8 mouse cellular contexts compared by ENCODE assay signal in genomic region chr8:94696566-94696965, GRCm38 (mm10). TPM values are rescaled to one million over a fixed set of nuclear protein-coding genes. Genes with fewer than 3 reads are reported as not detected.
DNase-seq lines count a peak whose midpoint lies in the region; ATAC-seq and TF ChIP-seq lines count a peak whose summit lies in the region.

No protein-coding gene starts in this region.

- DNase-seq in heart, postnatal 10 days: no peak
- DNase-seq in hindbrain, embryonic 14.5 days (ENCODE audit: low spot score): no peak
- no peak for DNase-seq in testis, postnatal 14 days (ENCODE audit: low spot score)
- DNase-seq in urinary bladder, postnatal 36 days (ENCODE audit: low spot score in 2 of 2): no peak
- DNase-seq in left cerebral cortex, postnatal 10 days (ENCODE audit: extremely low spot score in 1 of 2, low spot score in 2 of 2): no peak

- no peak for TF ChIP-seq POLR2A in bone marrow macrophage, adult 2 months (IDR thresholded peaks at IDR 0.05; ENCODE audit: borderline replicate concordance, low read depth, low read length)

- H3K4me3 ChIP-seq in heart, embryonic 13.5 days: peak overlapping the region; percentile 53
- H3K4me3 ChIP-seq in bone marrow macrophage, adult 2 months (ENCODE audit: insufficient read depth, low read length): peak overlapping the region; percentile 46; the same call in 1 of the 2 replicates
- H3K4me3 ChIP-seq in hindbrain, embryonic 14.5 days (replicated peaks; ENCODE audit: low read length): peak overlapping the region; percentile 39
- peak overlapping the region; percentile 43; the same call in 1 of the 2 replicates for H3K4me3 ChIP-seq in midbrain, embryonic 13.5 days (replicated peaks)

- H3K36me3 ChIP-seq in heart, embryonic 13.5 days: no peaks in the 10 kb centered on the region
- H3K36me3 ChIP-seq in hindbrain, embryonic 14.5 days (replicated peaks; ENCODE audit: control insufficient read depth, insufficient read depth): no peaks in the 10 kb centered on the region
- H3K36me3 ChIP-seq in midbrain, embryonic 13.5 days: no peaks in the 10 kb centered on the region

- H3K4me2 ChIP-seq in heart, embryonic 13.5 days: peak overlapping the region; percentile 79
- peak overlapping the region; percentile 66 for H3K4me2 ChIP-seq in hindbrain, embryonic 14.5 days (replicated peaks)
- H3K4me2 ChIP-seq in midbrain, embryonic 13.5 days (replicated peaks): peak overlapping the region; percentile 72; the same call in 1 of the 2 replicates

- peaks cover 15% of the 10 kb centered on the region for H3K4me1 ChIP-seq in heart, embryonic 13.5 days
- peaks cover 3% of the 10 kb centered on the region; the same call in 1 of the 2 replicates for H3K4me1 ChIP-seq in bone marrow macrophage, adult 2 months (ENCODE audit: control insufficient read depth, insufficient read depth, low read length)
- peaks cover 9% of the 10 kb centered on the region for H3K4me1 ChIP-seq in hindbrain, embryonic 14.5 days (replicated peaks; ENCODE audit: control insufficient read depth, insufficient read depth, low read length)
- peaks cover 18% of the 10 kb centered on the region for H3K4me1 ChIP-seq in midbrain, embryonic 13.5 days (replicated peaks)

- no peak for ATAC-seq in heart, embryonic 13.5 days (ENCODE audit: extremely low read depth, insufficient number of reproducible peaks, low FRiP score, low TSS enrichment)
- ATAC-seq in hindbrain, embryonic 14.5 days (ENCODE audit: low FRiP score): no peak
- ATAC-seq in midbrain, embryonic 13.5 days: no peak

- H3K9me3 ChIP-seq in heart, embryonic 13.5 days: no peaks in the 10 kb centered on the region
- no peaks in the 10 kb centered on the region for H3K9me3 ChIP-seq in hindbrain, embryonic 14.5 days (ENCODE audit: control insufficient read depth, low read length)
- no peaks in the 10 kb centered on the region for H3K9me3 ChIP-seq in midbrain, embryonic 13.5 days

- H3K27ac ChIP-seq in heart, embryonic 13.5 days (replicated peaks): no peak overlapping the region
- no peak overlapping the region for H3K27ac ChIP-seq in bone marrow macrophage, adult 2 months (ENCODE audit: insufficient read depth, low read depth, low read length)
- no peak overlapping the region for H3K27ac ChIP-seq in hindbrain, embryonic 14.5 days
- no peak overlapping the region for H3K27ac ChIP-seq in midbrain, embryonic 13.5 days

- H3K27me3 ChIP-seq in heart, embryonic 13.5 days (replicated peaks): peaks cover 77% of the 10 kb centered on the region
- peaks cover 57% of the 10 kb centered on the region for H3K27me3 ChIP-seq in hindbrain, embryonic 14.5 days (ENCODE audit: control insufficient read depth, insufficient read depth, low read length)
- peaks cover 61% of the 10 kb centered on the region for H3K27me3 ChIP-seq in midbrain, embryonic 13.5 days

- no peak overlapping the region for H3K9ac ChIP-seq in heart, embryonic 13.5 days
- no peak overlapping the region for H3K9ac ChIP-seq in hindbrain, embryonic 14.5 days
- no peak overlapping the region for H3K9ac ChIP-seq in midbrain, embryonic 13.5 days (replicated peaks)

- TF ChIP-seq CTCF in bone marrow macrophage, adult 2 months (IDR thresholded peaks at IDR 0.05; ENCODE audit: low read depth, low read length): no peak

- intact Hi-C loops in heart, postnatal 10 days (cut with DNase I): no loop called here
- intact Hi-C loops in left cerebral cortex, postnatal 10 days (cut with DNase I): loop anchor here (5.0 kb wide), 2 partner anchors 169 to 204 kb away; no protein-coding TSS in a partner anchor

- 54% methylated on average over 3 of the region's 3 CpGs for WGBS in heart, embryonic 13.5 days
- WGBS in hindbrain, embryonic 14.5 days: 47% methylated on average over 3 of the region's 3 CpGs
- WGBS in midbrain, embryonic 13.5 days: 50% methylated on average over 3 of the region's 3 CpGs

RNA-seq across cellular contexts. Expression of gene Pllp, which starts 0.5 kb away (rescaled TPM):
- 0.23 and 0.55 TPM in 2 replicates for polyA plus RNA-seq in heart, embryonic 13.5 days (2015; fragmentation: Nextera tagmentation; extraction: Ambion mirVana)
- 1 to 10 TPM in 1 of 2 experiments, under 1 TPM in 1; 0.72 to 1.1 TPM for total RNA-seq in heart, postnatal 10 days (2021)
- polyA plus RNA-seq in bone marrow macrophage, adult 2 months (2012; ENCODE audit: insufficient read depth, insufficient read length, missing spikeins): not detected in 2 replicates
- 2.0 and 2.2 TPM in 2 replicates for polyA plus RNA-seq in hindbrain, embryonic 14.5 days (2014; fragmentation: Nextera tagmentation; extraction: Ambion mirVana)
- 0.21 and 0.43 TPM in 2 replicates for polyA plus RNA-seq in midbrain, embryonic 13.5 days (2015; fragmentation: Nextera tagmentation; extraction: Ambion mirVana)
- total RNA-seq in left cerebral cortex, postnatal 10 days (2021): 10 to 100 TPM; 19.5 to 25.3 TPM

RNA-seq across cellular contexts. Expression of gene Arl2bp, which starts 30.2 kb away (rescaled TPM):
- polyA plus RNA-seq in heart, embryonic 13.5 days (2015; fragmentation: Nextera tagmentation; extraction: Ambion mirVana): 131 and 135 TPM in 2 replicates
- 100 to 1,000 TPM; 107 to 110 TPM for total RNA-seq in heart, postnatal 10 days (2021)
- 25.3 and 32.4 TPM in 2 replicates for polyA plus RNA-seq in bone marrow macrophage, adult 2 months (2012; ENCODE audit: insufficient read depth, insufficient read length, missing spikeins)
- 88.2 and 96.3 TPM in 2 replicates for polyA plus RNA-seq in hindbrain, embryonic 14.5 days (2014; fragmentation: Nextera tagmentation; extraction: Ambion mirVana)
- polyA plus RNA-seq in midbrain, embryonic 13.5 days (2015; fragmentation: Nextera tagmentation; extraction: Ambion mirVana): 238 and 256 TPM in 2 replicates
- 100 to 1,000 TPM; 149 to 156 TPM for total RNA-seq in left cerebral cortex, postnatal 10 days (2021)

RNA-seq across cellular contexts. Expression of gene Ccl22, which starts 48.8 kb away (rescaled TPM):
- not detected in 2 replicates for polyA plus RNA-seq in heart, embryonic 13.5 days (2015; fragmentation: Nextera tagmentation; extraction: Ambion mirVana)
- not detected for total RNA-seq in heart, postnatal 10 days (2021)
- 0.36 and 0.50 TPM in 2 replicates for polyA plus RNA-seq in bone marrow macrophage, adult 2 months (2012; ENCODE audit: insufficient read depth, insufficient read length, missing spikeins)
- not detected in 2 replicates for polyA plus RNA-seq in hindbrain, embryonic 14.5 days (2014; fragmentation: Nextera tagmentation; extraction: Ambion mirVana)
- polyA plus RNA-seq in midbrain, embryonic 13.5 days (2015; fragmentation: Nextera tagmentation; extraction: Ambion mirVana): not detected in 2 replicates
- under 1 TPM; 0.15 to 0.26 TPM for total RNA-seq in left cerebral cortex, postnatal 10 days (2021)
